Mouse (Mus musculus): ENCODE results near the gene Wipf1.
A peak's percentile ranks its signal among the peaks of the same experiment; 100 is the strongest.

The Wipf1 gene

DNA sequence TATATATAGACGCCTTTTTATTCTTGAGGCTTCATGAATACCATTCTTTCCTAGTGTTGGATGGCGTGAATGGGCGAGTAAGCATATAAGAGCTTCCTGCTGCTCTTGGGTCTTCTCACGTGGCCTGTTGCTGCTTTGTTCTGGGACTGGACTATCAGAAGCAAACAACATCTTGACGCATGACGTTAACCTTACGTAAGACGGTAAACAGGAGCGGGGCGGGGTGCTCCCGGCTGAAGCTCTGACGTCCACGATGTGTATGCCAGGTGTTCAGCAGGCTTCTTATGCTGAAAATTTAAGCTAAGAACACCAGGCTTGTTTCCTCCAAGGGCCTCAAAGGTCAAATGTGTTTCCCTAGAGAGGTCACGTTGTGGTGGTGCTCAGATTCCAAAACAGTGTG lies 103.7 kb downstream of the Wipf1 start:
- no peak for DNase-seq

DNA sequence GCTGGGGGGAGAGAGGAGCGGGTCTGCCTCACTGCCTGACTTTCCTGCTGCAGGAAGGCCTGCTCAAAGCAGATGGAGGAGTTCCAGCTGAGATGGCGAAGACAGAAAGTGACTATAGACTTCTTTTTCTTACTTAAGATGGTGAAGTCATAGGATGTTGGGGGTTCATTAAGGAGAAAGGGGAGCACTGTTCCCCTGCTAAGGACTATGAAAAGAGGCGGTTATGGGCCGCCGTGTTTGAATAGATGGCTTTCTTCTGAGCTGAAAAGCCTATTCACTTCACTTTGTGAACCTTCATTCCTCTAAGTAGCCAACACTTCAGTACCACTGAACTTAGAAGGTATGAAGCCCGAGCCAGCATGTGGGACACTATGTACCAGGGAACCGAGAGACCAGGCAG lies 109.8 kb downstream of the Wipf1 start:
- no peak for DNase-seq

DNA sequence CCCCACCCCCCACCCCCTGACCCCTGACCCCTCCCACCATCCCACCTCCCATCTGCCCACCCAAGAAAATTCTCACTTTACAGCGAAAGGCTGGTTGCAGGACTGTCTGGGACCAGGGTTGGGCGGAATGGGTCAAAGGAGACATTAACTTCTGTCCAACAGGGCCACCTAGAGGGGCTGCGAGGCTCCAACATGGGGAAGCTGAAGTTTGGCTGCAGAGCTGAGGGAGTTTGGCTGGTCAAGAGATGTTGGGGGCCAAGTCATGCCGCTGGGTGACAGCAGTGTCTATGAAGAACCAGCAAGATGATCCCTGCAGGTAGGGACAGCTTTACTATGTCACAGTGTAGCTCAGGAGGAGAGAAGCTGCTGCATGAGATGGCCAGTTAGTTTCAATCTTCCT lies 110.2 kb downstream of the Wipf1 start:
- peak; percentile 9 for DNase-seq

DNA sequence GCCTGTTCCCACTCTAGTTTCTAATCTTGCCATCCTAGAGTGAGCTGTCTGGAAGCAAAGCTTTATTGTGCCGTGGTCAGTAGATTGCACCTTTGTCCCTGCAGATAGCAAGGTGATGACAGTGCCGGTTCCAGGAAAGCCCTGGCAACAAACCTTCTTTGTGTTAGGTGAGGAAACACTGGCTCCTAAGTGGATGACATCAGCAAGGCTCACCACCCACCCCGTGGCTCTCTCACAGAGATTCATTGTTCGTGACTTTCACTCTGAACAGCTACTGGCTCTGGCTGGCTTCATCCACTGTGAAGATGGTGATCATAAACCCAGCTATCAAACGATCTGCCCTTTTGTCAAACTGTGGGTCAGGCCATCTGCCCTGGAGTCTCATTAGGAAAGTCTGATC lies 113.6 kb downstream of the Wipf1 start:
- no peak for DNase-seq

- no peak for DNase-seq
These were observed 119.5 kb downstream of the Wipf1 start for GRCm38 (mm10) chr2:73410076-73410475.

GRCm38 (mm10) chr2:73407662-73408061 lies 121.9 kb downstream of the Wipf1 start:
- no peak for DNase-seq

GRCm38 (mm10) chr2:73406336-73406915 lies 123.1 kb downstream of the Wipf1 start:
- DNase-seq, result no peak

- no peak for DNase-seq
These were observed 124.6 kb downstream of the Wipf1 start for GRCm38 (mm10) chr2:73404980-73405379.

- DNase-seq, result no peak
These were observed 125.1 kb downstream of the Wipf1 start for GRCm38 (mm10) chr2:73404442-73404841.

DNA sequence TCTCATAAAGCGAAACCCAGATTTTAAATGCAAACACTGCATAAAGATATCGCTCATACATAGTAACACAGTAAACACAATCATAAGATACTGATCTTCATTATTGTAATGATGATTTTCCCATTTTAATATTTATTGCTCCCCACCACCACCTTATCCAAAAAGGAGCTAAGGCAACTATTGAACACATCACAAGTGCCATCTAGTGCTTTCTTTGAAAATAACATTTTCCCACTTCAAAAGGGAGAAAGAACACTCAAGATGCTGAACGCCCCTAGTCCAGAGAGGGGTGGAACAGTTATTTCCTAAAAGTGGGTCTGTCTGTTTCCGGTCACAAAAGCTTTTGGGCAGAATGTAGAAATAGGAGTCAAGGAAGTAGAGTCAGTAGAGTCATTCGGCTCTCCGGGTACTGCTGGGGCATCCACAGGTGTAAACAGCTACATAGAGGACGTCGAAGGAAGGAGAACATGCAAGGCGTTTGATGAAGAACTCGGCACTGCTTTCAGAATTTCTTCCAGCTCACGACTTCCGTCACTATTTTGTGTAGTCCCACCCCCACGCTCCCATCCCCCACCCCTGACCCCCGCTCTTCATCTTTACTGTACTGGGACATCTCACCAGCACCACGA lies 126.0 kb downstream of the Wipf1 start:
- no peak for DNase-seq

DNA sequence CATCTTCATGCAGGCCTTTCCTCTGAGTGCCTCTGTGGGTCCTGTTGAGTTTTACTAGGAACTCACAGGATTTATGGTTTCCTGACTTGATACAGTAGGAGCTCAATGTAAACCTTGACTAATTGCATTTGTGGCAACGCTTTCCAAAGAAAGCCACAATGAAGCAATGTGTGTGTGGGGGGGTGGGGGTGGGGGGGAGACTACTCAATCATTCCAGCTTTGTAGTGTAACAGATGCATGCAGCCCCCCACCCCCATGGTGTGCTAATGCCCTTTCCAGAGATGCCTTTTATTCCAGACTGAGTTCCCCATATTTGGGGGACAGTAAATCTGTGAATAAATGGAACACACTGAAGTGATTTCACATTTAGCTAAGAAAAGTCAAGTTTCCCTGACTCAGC lies 127.8 kb downstream of the Wipf1 start:
- no peak for DNase-seq

DNA sequence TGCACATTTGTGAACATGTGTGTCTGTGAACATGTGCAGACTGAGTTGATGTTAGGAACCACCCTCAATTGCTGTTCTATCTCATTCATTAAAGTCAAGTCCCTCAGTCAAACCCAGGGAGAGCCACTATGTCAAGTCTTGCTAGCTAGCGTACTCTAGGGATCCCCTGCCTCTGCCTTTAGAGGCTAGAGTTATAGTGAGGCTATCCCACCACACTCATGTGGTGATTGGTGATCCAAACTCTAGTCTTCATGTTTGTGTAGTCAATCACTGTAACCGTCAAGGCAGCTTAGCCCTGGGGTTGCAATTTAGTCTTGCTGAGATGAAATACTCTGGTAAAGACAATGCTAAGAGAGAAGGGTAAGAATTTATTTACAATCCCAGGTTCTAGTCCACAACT lies 132.1 kb downstream of the Wipf1 start:
- no peak for DNase-seq

GRCm38 (mm10) chr2:73396828-73397325 lies 132.7 kb downstream of the Wipf1 start:
- DNase-seq, result no peak

- no peak for DNase-seq
These were observed 134.0 kb downstream of the Wipf1 start for GRCm38 (mm10) chr2:73395516-73395915.

DNA sequence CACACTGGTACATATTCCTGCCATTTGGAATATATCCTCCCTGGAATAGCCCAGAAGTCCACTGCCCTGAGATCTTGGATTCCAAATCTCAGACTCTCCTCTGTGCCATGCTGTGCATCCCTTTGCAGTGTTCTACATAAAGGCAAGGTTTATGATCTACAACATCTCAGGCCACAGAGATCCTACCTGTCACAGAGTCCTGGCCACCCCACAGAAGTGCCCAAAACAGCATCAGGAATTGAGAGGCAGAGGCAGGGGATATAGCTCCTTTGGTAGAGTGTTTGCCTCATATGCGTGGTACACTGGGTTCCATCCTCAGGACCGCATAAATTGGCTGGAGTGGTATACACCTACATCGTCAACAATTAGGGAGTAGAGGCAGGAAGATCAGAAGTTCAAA lies 135.1 kb downstream of the Wipf1 start:
- no peak for DNase-seq

DNA sequence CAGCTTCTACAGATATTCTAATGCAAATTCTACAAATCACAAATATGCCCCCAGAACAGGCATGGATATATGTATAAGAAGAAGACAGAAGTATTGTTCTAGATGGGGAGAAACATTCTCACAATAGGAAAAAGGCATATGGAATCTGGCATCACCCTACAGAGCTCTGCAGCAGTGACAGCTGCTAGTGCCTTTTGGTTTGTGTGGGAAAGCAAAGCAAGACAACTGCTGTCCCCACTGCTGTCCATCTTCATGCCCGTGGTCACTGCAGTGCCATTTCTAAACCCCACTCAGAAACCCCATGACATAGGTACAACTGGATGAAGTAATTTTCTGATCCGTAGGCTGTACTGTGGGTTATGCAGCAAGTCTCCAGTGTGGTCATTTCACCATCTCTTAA lies 136.8 kb downstream of the Wipf1 start:
- DNase-seq, result no peak

- no peak for DNase-seq
These were observed 139.6 kb downstream of the Wipf1 start for GRCm38 (mm10) chr2:73389951-73390350.

DNA sequence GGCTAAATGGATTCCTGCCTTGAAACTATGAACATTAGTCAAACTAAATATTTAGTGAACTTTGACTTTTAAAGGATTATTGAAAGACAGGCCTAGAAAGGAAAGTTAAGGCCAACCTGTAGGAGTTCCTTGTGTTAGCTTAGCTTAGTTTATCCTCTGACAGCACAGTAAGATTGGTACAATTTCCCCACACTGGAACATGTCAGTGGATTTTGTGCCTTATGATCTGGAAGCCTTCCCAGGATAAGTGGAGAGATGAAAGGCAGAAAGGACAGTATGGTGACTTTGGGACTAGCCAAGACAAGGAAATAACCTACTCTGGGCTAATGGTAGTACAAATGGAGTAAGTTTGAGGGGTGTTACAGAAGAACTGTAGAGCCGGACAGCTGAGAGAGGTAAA lies 141.7 kb downstream of the Wipf1 start:
- DNase-seq, result no peak

DNA sequence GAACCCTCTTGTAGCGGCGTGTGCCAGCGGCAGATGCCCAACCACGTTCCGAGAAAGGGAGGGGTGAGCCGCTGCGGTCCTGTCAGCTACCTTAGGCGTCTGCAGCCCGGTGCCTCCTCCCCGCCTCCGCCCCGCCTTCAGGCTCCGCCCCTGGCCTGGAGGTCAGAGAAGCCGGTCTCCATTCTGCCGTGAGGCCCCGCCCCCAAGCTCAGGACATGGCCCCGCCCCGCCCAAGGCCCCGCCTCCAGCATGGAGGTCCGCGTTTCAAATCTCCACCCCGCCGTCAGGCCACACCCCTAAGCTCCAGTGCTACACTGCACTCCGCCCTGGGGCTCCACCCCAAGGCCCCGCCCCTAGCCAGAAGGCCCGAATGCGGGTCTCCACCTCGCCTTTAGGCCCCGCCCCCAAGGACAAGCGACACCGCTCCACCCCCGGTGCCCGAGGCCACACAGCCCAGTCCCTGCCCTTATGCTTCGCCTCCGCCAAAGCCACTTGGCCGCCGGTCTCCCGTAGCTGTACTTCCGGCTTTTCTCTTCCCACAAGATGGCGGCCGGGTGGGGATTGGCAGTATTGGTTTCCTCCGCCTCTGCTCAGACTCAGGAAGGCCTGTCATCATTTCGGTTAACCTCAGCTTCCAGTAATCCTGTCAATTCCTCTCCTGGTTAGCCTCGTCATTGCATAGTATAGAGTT lies 143.0 kb downstream of the Wipf1 start, which contains the start of gene Gpr155:
TSS of gene Gpr155 (minus strand) at position 217 of the 691 bp plus-strand sequence.
- DNase-seq, result peak; percentile 100

DNA sequence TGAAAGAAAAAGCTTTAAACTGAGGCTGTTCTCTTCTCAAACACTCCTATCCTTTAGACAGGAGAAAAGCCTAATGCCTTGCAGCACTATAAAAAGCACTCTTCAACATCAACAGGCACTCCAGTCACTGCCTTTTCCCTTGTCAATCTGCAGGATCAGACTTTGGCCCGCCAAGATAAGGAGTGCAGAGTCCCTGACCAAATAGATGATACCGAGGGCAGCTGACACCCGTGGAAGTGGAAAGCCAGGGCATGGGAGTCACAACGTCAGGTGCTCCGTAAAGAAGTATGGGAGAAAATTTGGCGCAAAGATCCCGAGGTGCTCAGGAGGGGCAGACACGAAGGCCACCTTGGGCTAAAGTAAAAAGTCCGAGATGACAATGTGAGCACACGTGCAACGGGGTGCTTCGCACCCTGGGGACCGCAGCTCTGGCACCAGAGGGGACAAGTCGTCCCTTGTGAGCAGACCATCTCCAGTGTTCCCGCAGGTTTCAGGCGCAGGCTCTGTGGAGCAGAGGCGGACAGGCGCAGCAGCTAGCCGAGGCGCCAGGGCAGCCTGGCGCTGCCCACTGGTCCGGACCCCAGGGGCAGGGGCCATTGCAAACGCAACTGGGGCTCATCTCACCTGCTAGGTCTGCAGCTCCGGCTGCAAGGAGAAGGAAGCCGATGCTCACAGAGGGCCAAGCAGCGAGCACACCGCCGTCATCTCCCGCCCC lies 143.7 kb downstream of the Wipf1 start:
- DNase-seq, result no peak

GRCm38 (mm10) chr2:73385172-73385571 lies 144.4 kb downstream of the Wipf1 start:
- DNase-seq, result no peak

DNA sequence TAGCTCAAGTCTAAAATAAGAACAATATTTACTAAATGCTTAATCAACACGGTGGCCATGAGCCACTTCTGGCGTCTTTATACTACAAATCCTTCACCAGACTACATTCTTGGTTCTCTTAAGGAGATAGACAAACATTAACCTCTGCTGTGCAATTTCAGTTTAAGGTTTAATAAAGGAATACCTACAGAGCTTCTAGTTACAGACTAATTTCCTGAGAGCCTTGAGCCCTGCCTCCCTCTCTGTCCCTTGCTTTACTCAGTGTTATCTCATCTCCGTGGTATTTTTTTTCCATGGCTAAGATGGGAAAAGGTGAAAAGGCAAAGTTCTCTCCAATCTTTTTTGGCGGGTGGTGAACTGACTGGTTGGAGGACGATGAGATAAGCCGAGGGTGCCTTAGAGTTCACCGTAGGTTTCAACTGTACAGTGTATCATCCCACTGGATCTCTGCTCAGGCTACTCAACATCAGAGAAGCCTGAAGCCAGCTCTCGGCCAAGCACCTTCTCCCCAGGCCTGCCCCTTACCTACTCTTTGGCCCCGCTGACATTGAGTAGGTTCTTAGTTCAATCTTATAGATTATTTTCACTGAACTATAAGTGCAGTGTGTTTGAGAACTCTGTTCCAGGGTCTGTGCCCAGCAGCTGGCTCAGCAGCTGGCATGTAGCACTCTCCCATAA lies 149.1 kb downstream of the Wipf1 start:
- DNase-seq, result no peak

DNA sequence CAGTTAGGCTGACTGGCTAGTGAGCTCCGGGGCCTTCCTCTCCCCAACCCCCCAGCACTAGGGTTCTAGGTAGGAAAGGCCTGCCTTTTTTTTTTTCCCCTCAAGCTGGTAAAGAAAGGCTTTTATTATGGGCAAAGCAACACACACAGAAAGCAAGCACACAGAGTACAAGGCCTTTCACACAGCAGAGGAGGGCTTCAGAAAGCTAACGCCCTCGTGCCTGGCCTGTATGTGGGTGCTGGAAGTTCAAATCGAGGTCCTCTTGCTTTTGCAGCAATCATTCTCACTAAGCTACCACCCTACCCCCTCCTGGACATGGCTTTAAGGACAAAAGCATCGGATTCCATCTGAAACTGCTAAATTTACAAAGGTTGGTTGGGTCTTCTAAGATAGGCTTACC lies 149.9 kb downstream of the Wipf1 start:
- no peak for DNase-seq
